Mouse (Mus musculus) olfactory bulb, adult 2 months (tissue): Measurements from ENCODE around the gene Twist2. TPM values are rescaled to one million over a fixed set of nuclear protein-coding genes. Genes with fewer than 3 reads are reported as not detected.

ENCODE experiments used
- H3K27ac ChIP-seq: fragments of 200-500 bp; 2 replicates; pipeline ENCODE4 v1.5.1; 2012; ENCODE audit warnings: low read depth, low read length; ENCODE audit not compliant: insufficient read depth
- H3K4me1 ChIP-seq: fragments of 200-500 bp; 2 replicates; pipeline ENCODE4 v1.6.1; 2012; ENCODE audit warnings: low read length; ENCODE audit not compliant: control insufficient read depth, insufficient read depth
- H3K4me3 ChIP-seq: fragments of 200-500 bp; 2 replicates; pipeline ENCODE4 v1.5.1; 2012; ENCODE audit warnings: mild to moderate bottlenecking, low read depth, low read length, moderate library complexity; ENCODE audit not compliant: insufficient read depth
- CTCF ChIP-seq: fragments of 200-500 bp; IDR thresholded peaks from 2 replicates; pipeline ENCODE4 v1.5.1; 2012; ENCODE audit warnings: low read depth, mild to moderate bottlenecking, low read length, moderate library complexity; ENCODE audit not compliant: insufficient read depth
- POLR2A ChIP-seq: fragments of 200-500 bp; IDR thresholded peaks from 2 replicates; pipeline ENCODE4 v1.6.1; 2012; ENCODE audit warnings: mild to moderate bottlenecking, low read depth, low read length, moderate library complexity; ENCODE audit not compliant: insufficient read depth
- WGBS: fragments of 180-500 bp; shearing (Covaris S2); methylation state at CpG from one replicate; pipeline ENCODE4 v1.1.7; 2018; 5-methylcytosine and 5-hydroxymethylcytosine counted together
- polyA plus RNA-seq: library from polyadenylated mRNA; stranded (reverse); fragments of >200 nt; gene quantifications from 2 replicates; pipeline ENCODE4 v1.2.4, GENCODE M21; 2012; ENCODE audit warnings: low replicate concordance; ENCODE audit not compliant: missing spikeins, insufficient read depth, insufficient read length

Gene Twist2
- polyA plus RNA-seq, 1 experiment: not detected

- TF ChIP-seq CTCF (no peak), POLR2A (no peak)
- Histone ChIP-seq H3K27ac (no peak overlapping the region), H3K4me1 (peaks cover 19% of the 10 kb centered on the region), H3K4me3 (no peak overlapping the region)
- 67% methylated on average over 5 of the region's 5 CpGs for WGBS
Measured at GRCm38 (mm10) chr1:91878696-91879095, 77.4 kb downstream of the Twist2 start.

- peaks cover 14% of the 10 kb centered on the region for H3K4me1 ChIP-seq
- H3K4me3 ChIP-seq: no peak overlapping the region
- 50% methylated on average over 12 of the region's 12 CpGs for WGBS
- H3K27ac ChIP-seq: peak overlapping the region; percentile 73
- TF ChIP-seq CTCF (no peak), POLR2A (no peak)
Measured at GRCm38 (mm10) chr1:91880156-91880555, 78.9 kb downstream of the Twist2 start.

- H3K4me3 ChIP-seq: no peak overlapping the region
- peaks cover 14% of the 10 kb centered on the region for H3K4me1 ChIP-seq
- TF ChIP-seq POLR2A (no peak), CTCF (no peak)
- H3K27ac ChIP-seq: peak overlapping the region; percentile 73; the same call in 1 of the 2 replicates
- 55% methylated on average over 8 of the region's 8 CpGs for WGBS
Measured at GRCm38 (mm10) chr1:91880899-91881298, 79.6 kb downstream of the Twist2 start.

- H3K4me3 ChIP-seq: no peak overlapping the region
- no peak overlapping the region for H3K27ac ChIP-seq
- WGBS: 55% methylated on average over 5 of the region's 5 CpGs
- TF ChIP-seq CTCF (no peak), POLR2A (no peak)
- H3K4me1 ChIP-seq: peaks cover 14% of the 10 kb centered on the region
Measured at GRCm38 (mm10) chr1:91883115-91883514, 81.9 kb downstream of the Twist2 start.

- Histone ChIP-seq H3K4me1 (0 out of 2 replicates have a peak, but pooled peaks cover 3% of the 10 kb centered on the region), H3K27ac (no peak overlapping the region), H3K4me3 (no peak overlapping the region)
- TF ChIP-seq POLR2A (no peak), CTCF (no peak)
- 96% methylated on average over 11 of the region's 11 CpGs for WGBS
Measured at GRCm38 (mm10) chr1:91893598-91893997, 92.3 kb downstream of the Twist2 start.

GRCm38 (mm10) chr1:91894286-91894685 is 93.0 kb downstream of the Twist2 start:
- H3K4me1 ChIP-seq: 0 out of 2 replicates have a peak, but pooled peaks cover 3% of the 10 kb centered on the region
- H3K27ac ChIP-seq: no peak overlapping the region
- WGBS: 97% methylated on average over 5 of the region's 5 CpGs
- TF ChIP-seq CTCF: no peak
- TF ChIP-seq POLR2A: no peak
- H3K4me3 ChIP-seq: no peak overlapping the region

GRCm38 (mm10) chr1:91897078-91897477 is 95.8 kb downstream of the Twist2 start:
- WGBS: 92% methylated on average over 2 of the region's 2 CpGs
- no peak overlapping the region for H3K4me3 ChIP-seq
- H3K4me1 ChIP-seq: 0 out of 2 replicates have a peak, but pooled peaks cover 3% of the 10 kb centered on the region
- TF ChIP-seq CTCF (no peak), POLR2A (no peak)
- no peak overlapping the region for H3K27ac ChIP-seq
